ENCODE assay signal across 9 mouse cellular contexts in the genomic region with DNA sequence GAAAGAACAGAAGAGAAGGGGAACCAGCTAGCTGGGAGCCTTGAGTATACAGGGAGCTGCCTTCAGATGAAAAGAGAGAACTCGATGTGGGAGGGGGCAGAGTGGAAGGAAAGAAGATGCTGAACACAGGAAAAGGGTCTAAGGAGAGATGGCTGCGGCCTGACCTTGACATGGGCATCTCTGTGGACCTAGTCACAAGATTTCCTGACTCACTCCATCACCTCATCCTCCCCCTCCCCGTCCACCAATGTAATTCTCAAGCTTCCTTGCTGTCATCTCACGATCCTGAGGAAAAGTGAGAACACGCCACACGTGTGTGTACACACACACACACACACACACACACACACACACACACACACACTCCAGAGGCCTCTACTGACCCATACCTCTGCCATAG. TPM values are rescaled to one million over a fixed set of nuclear protein-coding genes. Genes with fewer than 3 reads are reported as not detected.
DNase-seq lines count a peak whose midpoint lies in the region; ATAC-seq and TF ChIP-seq lines count a peak whose summit lies in the region.
"Had no signal": no experiment of that assay in that cellular context is flagged by ENCODE, and none has a peak within 500 bp of the region (broad histone marks: within the 10 kb centered on the region; RNA-seq: fewer than 3 reads in every experiment).

No protein-coding gene starts in this region.

- TF ChIP-seq POLR2A in cortical plate, adult 2 months (IDR thresholded peaks at IDR 0.05; ENCODE audit: extremely low read depth, insufficient read depth, low read length) = no peak

- no peak for ATAC-seq in heart, embryonic 16.5 days (replicated peaks; ENCODE audit: extremely low read depth, insufficient read depth, low FRiP score)
- ATAC-seq in hindbrain, embryonic 12.5 days (ENCODE audit: low FRiP score) = no peak
- no peak for ATAC-seq in midbrain, embryonic 13.5 days

- H3K4me1 ChIP-seq in heart, embryonic 16.5 days (ENCODE audit: control insufficient read depth, insufficient read depth, low read length) = peaks cover 68% of the 10 kb centered on the region
- peaks cover 2% of the 10 kb centered on the region; the same call in 1 of the 2 replicates for H3K4me1 ChIP-seq in cortical plate, adult 2 months (ENCODE audit: control insufficient read depth, insufficient read depth, low read length)
- peaks cover 86% of the 10 kb centered on the region for H3K4me1 ChIP-seq in hindbrain, embryonic 12.5 days
- H3K4me1 ChIP-seq in midbrain, embryonic 13.5 days (replicated peaks) = peaks cover 84% of the 10 kb centered on the region

- DNase-seq in heart, adult 11 months = no peak
- no peak for DNase-seq in urinary bladder, postnatal 10 days (ENCODE audit: low spot score)
- DNase-seq in layer of hippocampus, adult 11-12 months (ENCODE audit: low spot score) = no peak
- no peak for DNase-seq in cerebellum, adult 18-20 months
- DNase-seq: spleen, adult 18-20 months had no signal

- 68% methylated on average over 6 of the region's 6 CpGs for WGBS in heart, embryonic 16.5 days
- 49% methylated on average over 6 of the region's 6 CpGs for WGBS in hindbrain, embryonic 12.5 days
- 80% methylated on average over 4 of the region's 6 CpGs for WGBS in midbrain, embryonic 13.5 days

- no peak overlapping the region for H3K4me3 ChIP-seq in heart, embryonic 16.5 days (ENCODE audit: low read length)
- no peak overlapping the region for H3K4me3 ChIP-seq in cortical plate, adult 2 months (ENCODE audit: insufficient read depth, low read length)
- H3K4me3 ChIP-seq in hindbrain, embryonic 12.5 days = no peak overlapping the region
- no peak overlapping the region for H3K4me3 ChIP-seq in midbrain, embryonic 13.5 days (replicated peaks)

- H3K9me3 ChIP-seq in heart, embryonic 16.5 days (replicated peaks; ENCODE audit: control insufficient read depth, low read length) = no peaks in the 10 kb centered on the region
- no peaks in the 10 kb centered on the region for H3K9me3 ChIP-seq in hindbrain, embryonic 12.5 days (replicated peaks)
- H3K9me3 ChIP-seq in midbrain, embryonic 13.5 days = no peaks in the 10 kb centered on the region

- H3K27me3 ChIP-seq in heart, embryonic 16.5 days (ENCODE audit: control insufficient read depth, insufficient read depth, low read length) = no peaks in the 10 kb centered on the region
- H3K27me3 ChIP-seq in hindbrain, embryonic 12.5 days = no peaks in the 10 kb centered on the region
- no peaks in the 10 kb centered on the region for H3K27me3 ChIP-seq in midbrain, embryonic 13.5 days

- H3K36me3 ChIP-seq in heart, embryonic 16.5 days (ENCODE audit: control insufficient read depth, insufficient read depth) = no peaks in the 10 kb centered on the region
- no peaks in the 10 kb centered on the region for H3K36me3 ChIP-seq in hindbrain, embryonic 12.5 days
- H3K36me3 ChIP-seq in midbrain, embryonic 13.5 days = no peaks in the 10 kb centered on the region

- peak overlapping the region; percentile 86 for H3K27ac ChIP-seq in heart, embryonic 16.5 days (ENCODE audit: low read length)
- 0 out of 2 replicates have a peak overlapping the region, but pooled peaks have one; percentile 8 for H3K27ac ChIP-seq in cortical plate, adult 2 months (ENCODE audit: insufficient read depth, low read length)
- H3K27ac ChIP-seq in hindbrain, embryonic 12.5 days = peak overlapping the region; percentile 73
- peak overlapping the region; percentile 80 for H3K27ac ChIP-seq in midbrain, embryonic 13.5 days

- no peak overlapping the region for H3K9ac ChIP-seq in heart, embryonic 16.5 days (ENCODE audit: low read length)
- H3K9ac ChIP-seq in hindbrain, embryonic 12.5 days = no peak overlapping the region
- H3K9ac ChIP-seq in midbrain, embryonic 13.5 days (replicated peaks) = no peak overlapping the region

- no peak overlapping the region for H3K4me2 ChIP-seq in heart, embryonic 16.5 days (ENCODE audit: low read depth, low read length)
- H3K4me2 ChIP-seq in hindbrain, embryonic 12.5 days (replicated peaks) = no peak overlapping the region
- H3K4me2 ChIP-seq in midbrain, embryonic 13.5 days (replicated peaks) = no peak overlapping the region

- no peak for TF ChIP-seq CTCF in cortical plate, adult 2 months (IDR thresholded peaks at IDR 0.05; ENCODE audit: extremely low read depth, insufficient read depth, low read length)

RNA-seq across cellular contexts. Expression of a gene that starts 17.2 kb away (rescaled TPM):
- polyA plus RNA-seq in heart, embryonic 16.5 days (2015; fragmentation: Nextera tagmentation; extraction: Ambion mirVana) = 7.6 and 10.2 TPM in 2 replicates
- polyA plus RNA-seq in cortical plate, adult 2 months (2012; rRNA removed) = 2.9 and 3.1 TPM in 2 replicates
- 17.3 and 17.7 TPM in 2 replicates for polyA plus RNA-seq in hindbrain, embryonic 12.5 days (2016; fragmentation: Nextera tagmentation; extraction: Ambion mirVana)
- 8.4 and 10.1 TPM in 2 replicates for polyA plus RNA-seq in midbrain, embryonic 13.5 days (2015; fragmentation: Nextera tagmentation; extraction: Ambion mirVana)

Comparison
In these comparisons a context has a peak if more than half of its experiments do, and no peak if none do; other contexts are left out.
1. H3K27ac ChIP-seq: peak in every context shown above with its lines; median percentile 86 in heart, embryonic 16.5 days; 80 in midbrain, embryonic 13.5 days; 73 in hindbrain, embryonic 12.5 days; 8 in cortical plate, adult 2 months.